Mouse (Mus musculus) embryo, embryonic 10.5 days (tissue): ENCODE data around the gene Chd3.
A peak's percentile ranks its signal among the peaks of the same experiment; 100 is the strongest.

Experiments used
- DNase-seq: peaks from one replicate; pipeline ENCODE4 v3.0.0-alpha.2; 2015; ENCODE audit warnings: low spot score

Chd3 gene

GRCm38 (mm10) chr11:69366157-69366854 is 2.9 kb downstream of the Chd3 start:
- peak; percentile 94 for DNase-seq

GRCm38 (mm10) chr11:69365722-69366121 is 3.5 kb downstream of the Chd3 start:
- peak; percentile 18 for DNase-seq

GRCm38 (mm10) chr11:69364910-69365309 is 4.3 kb downstream of the Chd3 start:
- DNase-seq, result peak; percentile 83

GRCm38 (mm10) chr11:69364376-69364775 is 4.8 kb downstream of the Chd3 start:
- no peak for DNase-seq

GRCm38 (mm10) chr11:69362479-69362878 is 6.7 kb downstream of the Chd3 start:
- DNase-seq, result peak; percentile 40

GRCm38 (mm10) chr11:69362021-69362420 is 7.2 kb downstream of the Chd3 start:
- DNase-seq, result no peak

GRCm38 (mm10) chr11:69357690-69358089 is 11.5 kb downstream of the Chd3 start:
- DNase-seq, result no peak

- DNase-seq, result no peak
These were observed 12.7 kb downstream of the Chd3 start for GRCm38 (mm10) chr11:69356544-69356943.

GRCm38 (mm10) chr11:69346441-69346840 is 22.8 kb downstream of the Chd3 start:
- no peak for DNase-seq

GRCm38 (mm10) chr11:69340161-69341131 is 28.8 kb downstream of the Chd3 start, which contains the start of gene Rnf227:
Rnf227 (plus strand) TSS chr11:69340461.
- peak; percentile 87 for DNase-seq

GRCm38 (mm10) chr11:69334796-69335195 is 34.4 kb downstream of the Chd3 start:
- DNase-seq, result no peak

- no peak for DNase-seq
These were observed 35.3 kb downstream of the Chd3 start for GRCm38 (mm10) chr11:69333922-69334321.

GRCm38 (mm10) chr11:69332713-69333253 is 36.4 kb downstream of the Chd3 start:
- peak; percentile 39 for DNase-seq

GRCm38 (mm10) chr11:69331929-69332405 is 37.2 kb downstream of the Chd3 start:
- peak; percentile 88 for DNase-seq

GRCm38 (mm10) chr11:69331152-69331551 is 38.1 kb downstream of the Chd3 start:
- DNase-seq, result no peak

GRCm38 (mm10) chr11:69328517-69328916 is 40.7 kb downstream of the Chd3 start:
- no peak for DNase-seq

GRCm38 (mm10) chr11:69327648-69328047 is 41.6 kb downstream of the Chd3 start:
- no peak for DNase-seq

- DNase-seq, result no peak
These were observed 42.1 kb downstream of the Chd3 start for GRCm38 (mm10) chr11:69327157-69327442.

GRCm38 (mm10) chr11:69326408-69327156 is 42.6 kb downstream of the Chd3 start:
- DNase-seq, result no peak

- peak; percentile 94 for DNase-seq
These were observed 43.4 kb downstream of the Chd3 start, which contains the start of gene Kcnab3 for GRCm38 (mm10) chr11:69325628-69326407. Kcnab3 (plus strand) TSS chr11:69326258.

- no peak for DNase-seq
These were observed 44.5 kb downstream of the Chd3 start for GRCm38 (mm10) chr11:69324749-69325148.
